Mouse (Mus musculus): Measurements from ENCODE around the gene Mfsd11. TPM values are rescaled to one million over a fixed set of nuclear protein-coding genes. Genes with fewer than 3 reads are reported as not detected.
A peak's percentile ranks its signal among the peaks of the same experiment; 100 is the strongest.

Gene Mfsd11
- 48.3 and 48.8 TPM in 2 replicates for polyA plus RNA-seq (2015; fragmentation: Nextera tagmentation; extraction: Ambion mirVana)

GRCm38 (mm10) chr11:116852291-116852890 is at the start of gene Mfsd11:
TSS of gene Mfsd11 (plus strand) at chr11:116852440.
- peak within 1 kb of the TSS; percentile 97 for H3K4me3 ChIP-seq (replicated peaks)
- H3K9me3 ChIP-seq = no peaks in the 10 kb centered on the region
- under 1% methylated on average over 90 of the region's 91 CpGs for WGBS
- H3K27ac ChIP-seq = peak within 1 kb of the TSS; percentile 97
- peak; percentile 60 for ATAC-seq
- peak within 1 kb of the TSS; percentile 94 for H3K4me2 ChIP-seq (replicated peaks)
- H3K4me1 ChIP-seq (replicated peaks) = peaks cover 47% of the 10 kb centered on the region
- no peaks in the 10 kb centered on the region for H3K27me3 ChIP-seq
- peak within 1 kb of the TSS; percentile 96 for H3K9ac ChIP-seq (replicated peaks)
- peaks cover 31% of the 10 kb centered on the region for H3K36me3 ChIP-seq

- Histone ChIP-seq H3K36me3 (no peaks in the 10 kb centered on the region), H3K27me3 (no peaks in the 10 kb centered on the region), H3K4me1 (replicated peaks) (peaks cover 3% of the 10 kb centered on the region), H3K4me3 (replicated peaks) (no peak overlapping the region), H3K27ac (no peak overlapping the region), H3K9ac (replicated peaks) (no peak overlapping the region), H3K9me3 (no peaks in the 10 kb centered on the region), H3K4me2 (replicated peaks) (no peak overlapping the region)
- no peak for ATAC-seq
- 88% methylated on average over 5 of the region's 5 CpGs for WGBS
These were observed 49.5 kb upstream of the Mfsd11 start for GRCm38 (mm10) chr11:116802709-116803108.

GRCm38 (mm10) chr11:116806136-116807071 is 45.8 kb upstream of the Mfsd11 start:
- no peak for ATAC-seq
- no peak overlapping the region for H3K9ac ChIP-seq (replicated peaks)

GRCm38 (mm10) chr11:116807116-116807515 is 45.1 kb upstream of the Mfsd11 start:
- Histone ChIP-seq H3K27me3 (no peaks in the 10 kb centered on the region), H3K36me3 (no peaks in the 10 kb centered on the region), H3K4me3 (replicated peaks) (no peak overlapping the region), H3K4me1 (replicated peaks) (peaks cover 38% of the 10 kb centered on the region), H3K27ac (no peak overlapping the region), H3K9ac (replicated peaks) (no peak overlapping the region), H3K4me2 (replicated peaks) (no peak overlapping the region), H3K9me3 (no peaks in the 10 kb centered on the region)
- WGBS = 63% methylated on average over 7 of the region's 7 CpGs
- ATAC-seq = no peak

More at GRCm38 (mm10) chr11:116806136-116807071, 45.8 kb upstream of the Mfsd11 start:
- H3K4me2 ChIP-seq (replicated peaks) = no peak overlapping the region
- no peaks in the 10 kb centered on the region for H3K27me3 ChIP-seq
- no peaks in the 10 kb centered on the region for H3K36me3 ChIP-seq
- peaks cover 32% of the 10 kb centered on the region for H3K4me1 ChIP-seq (replicated peaks)
- H3K27ac ChIP-seq = no peak overlapping the region
- H3K9me3 ChIP-seq = no peaks in the 10 kb centered on the region
- WGBS = 87% methylated on average over 15 of the region's 15 CpGs
- H3K4me3 ChIP-seq (replicated peaks) = no peak overlapping the region

- Histone ChIP-seq H3K36me3 (no peaks in the 10 kb centered on the region), H3K9me3 (no peaks in the 10 kb centered on the region), H3K4me1 (replicated peaks) (peaks cover 42% of the 10 kb centered on the region), H3K4me3 (replicated peaks) (no peak overlapping the region), H3K9ac (replicated peaks) (no peak overlapping the region), H3K27me3 (no peaks in the 10 kb centered on the region), H3K4me2 (replicated peaks) (no peak overlapping the region), H3K27ac (peak overlapping the region; percentile 60; the same call in 1 of the 2 replicates)
- 80% methylated on average over 3 of the region's 3 CpGs for WGBS
- ATAC-seq = no peak
These were observed 44.7 kb upstream of the Mfsd11 start for GRCm38 (mm10) chr11:116807526-116807925.

GRCm38 (mm10) chr11:116807938-116808606 is 44.2 kb upstream of the Mfsd11 start:
- no peaks in the 10 kb centered on the region for H3K27me3 ChIP-seq
- no peak for ATAC-seq
- H3K4me2 ChIP-seq (replicated peaks) = no peak overlapping the region
- peaks cover 47% of the 10 kb centered on the region for H3K4me1 ChIP-seq (replicated peaks)
- H3K4me3 ChIP-seq (replicated peaks) = no peak overlapping the region
- 0 out of 2 replicates have a peak overlapping the region, but pooled peaks have one; percentile 21 for H3K9ac ChIP-seq (replicated peaks)
- H3K27ac ChIP-seq = peak overlapping the region; percentile 60
- WGBS = 26% methylated on average over 7 of the region's 7 CpGs
- H3K36me3 ChIP-seq = no peaks in the 10 kb centered on the region
- no peaks in the 10 kb centered on the region for H3K9me3 ChIP-seq

- Histone ChIP-seq H3K4me1 (replicated peaks) (peaks cover 56% of the 10 kb centered on the region), H3K9ac (replicated peaks) (0 out of 2 replicates have a peak overlapping the region, but pooled peaks have one; percentile 21)
- no peak for ATAC-seq
These were observed 43.3 kb upstream of the Mfsd11 start for GRCm38 (mm10) chr11:116808811-116809395.

GRCm38 (mm10) chr11:116809520-116809919 is 42.7 kb upstream of the Mfsd11 start:
- WGBS = 78% methylated on average over 8 of the region's 8 CpGs
- Histone ChIP-seq H3K36me3 (no peaks in the 10 kb centered on the region), H3K9me3 (no peaks in the 10 kb centered on the region), H3K4me2 (replicated peaks) (no peak overlapping the region), H3K27me3 (no peaks in the 10 kb centered on the region), H3K27ac (0 out of 2 replicates have a peak overlapping the region, but pooled peaks have one; percentile 98), H3K9ac (replicated peaks) (no peak overlapping the region), H3K4me3 (replicated peaks) (no peak overlapping the region), H3K4me1 (replicated peaks) (peaks cover 62% of the 10 kb centered on the region)
- no peak for ATAC-seq

More at GRCm38 (mm10) chr11:116808811-116809395, 43.3 kb upstream of the Mfsd11 start:
- H3K4me3 ChIP-seq (replicated peaks) = no peak overlapping the region
- 79% methylated on average over 11 of the region's 11 CpGs for WGBS
- peak overlapping the region; percentile 47; the same call in 1 of the 2 replicates for H3K27ac ChIP-seq
- H3K36me3 ChIP-seq = no peaks in the 10 kb centered on the region
- H3K4me2 ChIP-seq (replicated peaks) = no peak overlapping the region
- H3K27me3 ChIP-seq = no peaks in the 10 kb centered on the region
- no peaks in the 10 kb centered on the region for H3K9me3 ChIP-seq

GRCm38 (mm10) chr11:116810528-116810927 is 41.7 kb upstream of the Mfsd11 start:
- H3K4me2 ChIP-seq (replicated peaks) = peak overlapping the region; percentile 56
- 30% methylated on average over 11 of the region's 11 CpGs for WGBS
- peaks cover 72% of the 10 kb centered on the region for H3K4me1 ChIP-seq (replicated peaks)
- no peaks in the 10 kb centered on the region for H3K36me3 ChIP-seq
- no peaks in the 10 kb centered on the region for H3K9me3 ChIP-seq
- H3K27me3 ChIP-seq = no peaks in the 10 kb centered on the region
- no peak for ATAC-seq
- H3K4me3 ChIP-seq (replicated peaks) = peak overlapping the region; percentile 32
- peak overlapping the region; percentile 65 for H3K9ac ChIP-seq (replicated peaks)
- peak overlapping the region; percentile 98 for H3K27ac ChIP-seq

- H3K4me2 ChIP-seq (replicated peaks) = peak overlapping the region; percentile 56
- 5% methylated on average over 30 of the region's 32 CpGs for WGBS
- peak overlapping the region; percentile 65 for H3K9ac ChIP-seq (replicated peaks)
- no peaks in the 10 kb centered on the region for H3K36me3 ChIP-seq
- no peaks in the 10 kb centered on the region for H3K9me3 ChIP-seq
- peak overlapping the region; percentile 32 for H3K4me3 ChIP-seq (replicated peaks)
- ATAC-seq = peak; percentile 95
- H3K27me3 ChIP-seq = no peaks in the 10 kb centered on the region
- peak overlapping the region; percentile 98 for H3K27ac ChIP-seq
- H3K4me1 ChIP-seq (replicated peaks) = peaks cover 75% of the 10 kb centered on the region
These were observed 41.0 kb upstream of the Mfsd11 start for GRCm38 (mm10) chr11:116810983-116811901.

Measured in midbrain, embryonic 13.5 days (tissue).